Mouse (Mus musculus) kidney, adult 2 months (tissue): Measurements from ENCODE around the gene Mettl7a2.

Experiments used
- CTCF ChIP-seq: fragments of 200-500 bp; conservative IDR thresholded peaks from 2 replicates; pipeline ENCODE4 v1.5.1; 2011; ENCODE audit warnings: low read depth, mild to moderate bottlenecking, control low read depth, low read length, moderate library complexity, mixed read lengths; ENCODE audit not compliant: insufficient read depth, insufficient read length
- POLR2A ChIP-seq: fragments of 200-500 bp; IDR thresholded peaks from one replicate; pipeline ENCODE4 v1.6.1; 2011; ENCODE audit warnings: low read depth, low read length, control low read depth

- TF ChIP-seq POLR2A (no peak), CTCF (no peak)
These were observed 40.7 kb upstream of the Mettl7a2 start for GRCm38 (mm10) chr15:100312346-100312745.
